Mouse (Mus musculus) kidney, adult 2 months (tissue): Measurements from ENCODE around the gene Msrb1. TPM values are rescaled to one million over a fixed set of nuclear protein-coding genes. Genes with fewer than 3 reads are reported as not detected.

Experiments
- DNase-seq: peaks from one replicate; pipeline ENCODE4 v3.0.0; 2021
- H3K27ac ChIP-seq: fragments of 200-500 bp; 2 replicates; pipeline ENCODE4 v1.5.1; 2012; ENCODE audit warnings: low read depth, low read length, control low read depth, inconsistent platforms; ENCODE audit not compliant: insufficient read depth
- H3K27me3 ChIP-seq: fragments of 200-500 bp; replicated peaks from 2 replicates; pipeline ENCODE4 v1.6.1; 2012; ENCODE audit warnings: mild to moderate bottlenecking, moderate library complexity, low read length, inconsistent platforms; ENCODE audit not compliant: control insufficient read depth, insufficient read depth
- H3K36me3 ChIP-seq: fragments of 200-500 bp; 2 replicates; pipeline ENCODE4 v1.6.1; 2012; ENCODE audit warnings: mild to moderate bottlenecking, moderate library complexity, low read length, inconsistent platforms; ENCODE audit not compliant: control insufficient read depth, insufficient read depth
- H3K4me1 ChIP-seq: fragments of 200-500 bp; 2 replicates; pipeline ENCODE4 v1.6.1; 2011; ENCODE audit warnings: low read length; ENCODE audit not compliant: control insufficient read depth, insufficient read depth
- H3K4me3 ChIP-seq: fragments of 200-500 bp; 2 replicates; pipeline ENCODE4 v1.5.1; 2011; ENCODE audit warnings: mild to moderate bottlenecking, low read depth, low read length, control low read depth; ENCODE audit not compliant: insufficient read depth
- CTCF ChIP-seq: fragments of 200-500 bp; conservative IDR thresholded peaks from 2 replicates; pipeline ENCODE4 v1.5.1; 2011; ENCODE audit warnings: low read depth, mild to moderate bottlenecking, control low read depth, low read length, moderate library complexity, mixed read lengths; ENCODE audit not compliant: insufficient read depth, insufficient read length
- POLR2A ChIP-seq: fragments of 200-500 bp; IDR thresholded peaks from one replicate; pipeline ENCODE4 v1.6.1; 2011; ENCODE audit warnings: low read depth, low read length, control low read depth
- WGBS: fragments of 180-500 bp; shearing (Covaris S2); methylation state at CpG from one replicate; pipeline ENCODE4 v1.1.7; 2018; 5-methylcytosine and 5-hydroxymethylcytosine counted together
- polyA plus RNA-seq: library from polyadenylated mRNA; depleted of rRNA; stranded (reverse); fragments of >200 nt; gene quantifications from 2 replicates; pipeline ENCODE4 v1.2.3, GENCODE M21; 2012; rRNA removed

Msrb1 gene
- polyA plus RNA-seq, 1 experiment = 209 TPM

GRCm38 (mm10) chr17:24769146-24769545 is 32.7 kb downstream of the Msrb1 start:
- TF ChIP-seq POLR2A (no peak), CTCF (no peak)
- Histone ChIP-seq H3K27ac (no peak overlapping the region), H3K4me3 (no peak overlapping the region), H3K27me3 (no peaks in the 10 kb centered on the region), H3K4me1 (peaks cover 12% of the 10 kb centered on the region; the same call in 1 of the 2 replicates), H3K36me3 (no peaks in the 10 kb centered on the region)
- DNase-seq = no peak
- 44% methylated on average over 3 of the region's 3 CpGs for WGBS

- no peaks in the 10 kb centered on the region; the same call in 1 of the 2 replicates for H3K4me1 ChIP-seq
- TF ChIP-seq CTCF (peak; percentile 16; the same call in 1 of the 2 replicates), POLR2A (no peak)
- WGBS = 84% methylated on average over 5 of the region's 5 CpGs
- no peak overlapping the region for H3K27ac ChIP-seq
- DNase-seq = no peak
- H3K4me3 ChIP-seq = no peak overlapping the region
- no peaks in the 10 kb centered on the region for H3K36me3 ChIP-seq
- no peaks in the 10 kb centered on the region for H3K27me3 ChIP-seq
Measured at GRCm38 (mm10) chr17:24773241-24773640, 36.8 kb downstream of the Msrb1 start.

- Histone ChIP-seq H3K27ac (no peak overlapping the region), H3K36me3 (no peaks in the 10 kb centered on the region), H3K27me3 (no peaks in the 10 kb centered on the region), H3K4me3 (no peak overlapping the region), H3K4me1 (no peaks in the 10 kb centered on the region; the same call in 1 of the 2 replicates)
- 83% methylated on average over 8 of the region's 8 CpGs for WGBS
- TF ChIP-seq CTCF (no peak), POLR2A (no peak)
- no peak for DNase-seq
Measured at GRCm38 (mm10) chr17:24775173-24775572, 38.7 kb downstream of the Msrb1 start.

GRCm38 (mm10) chr17:24777073-24777472 is 40.6 kb downstream of the Msrb1 start:
- no peak for TF ChIP-seq POLR2A
- TF ChIP-seq CTCF = no peak
- 68% methylated on average over 2 of the region's 2 CpGs for WGBS
- no peaks in the 10 kb centered on the region; the same call in 1 of the 2 replicates for H3K4me1 ChIP-seq
- H3K36me3 ChIP-seq = no peaks in the 10 kb centered on the region
- H3K27me3 ChIP-seq = no peaks in the 10 kb centered on the region
- H3K27ac ChIP-seq = no peak overlapping the region
- no peak for DNase-seq
- no peak overlapping the region for H3K4me3 ChIP-seq

- Histone ChIP-seq H3K4me1 (no peaks in the 10 kb centered on the region), H3K27ac (no peak overlapping the region), H3K4me3 (no peak overlapping the region), H3K27me3 (no peaks in the 10 kb centered on the region), H3K36me3 (no peaks in the 10 kb centered on the region)
- TF ChIP-seq POLR2A (no peak), CTCF (no peak)
- DNase-seq = no peak
- 89% methylated on average over 2 of the region's 2 CpGs for WGBS
Measured at GRCm38 (mm10) chr17:24780821-24781220, 44.4 kb downstream of the Msrb1 start.

- no peaks in the 10 kb centered on the region for H3K27me3 ChIP-seq
Measured at GRCm38 (mm10) chr17:24792190-24792589, 55.7 kb downstream of the Msrb1 start.

More at GRCm38 (mm10) chr17:24792190-24792589, 55.7 kb downstream of the Msrb1 start:
- no peak for TF ChIP-seq POLR2A
- no peak for TF ChIP-seq CTCF
- WGBS = 35% methylated on average over 8 of the region's 8 CpGs
- H3K27ac ChIP-seq = no peak overlapping the region
- H3K4me1 ChIP-seq = no peaks in the 10 kb centered on the region
- no peaks in the 10 kb centered on the region for H3K36me3 ChIP-seq
- H3K4me3 ChIP-seq = no peak overlapping the region
- no peak for DNase-seq

Other genes starting within 250 kb of the Msrb1 start
- gene Caskin1, start 248.0 kb upstream of the Msrb1 start, polyA plus RNA-seq = 0.52 and 0.80 TPM in 2 replicates
- 108 and 124 TPM in 2 replicates for gene Traf7, start 208.7 kb upstream of the Msrb1 start, polyA plus RNA-seq
- 0.56 and 0.58 TPM in 2 replicates for gene Rab26, start 202.4 kb upstream of the Msrb1 start, polyA plus RNA-seq
- 34.6 and 42.9 TPM in 2 replicates for gene Pkd1, start 186.8 kb upstream of the Msrb1 start, polyA plus RNA-seq
- gene Tsc2, start 104.0 kb upstream of the Msrb1 start, polyA plus RNA-seq = 152 and 174 TPM in 2 replicates
- gene Nthl1, start 104.0 kb upstream of the Msrb1 start, polyA plus RNA-seq = 13.6 and 15.8 TPM in 2 replicates
- 111 and 123 TPM in 2 replicates for gene Slc9a3r2, start 86.3 kb upstream of the Msrb1 start, polyA plus RNA-seq
- gene Npw, start 78.2 kb upstream of the Msrb1 start, polyA plus RNA-seq = not detected in 2 replicates
- gene Zfp598, start 67.0 kb upstream of the Msrb1 start, polyA plus RNA-seq = 44.3 and 57.6 TPM in 2 replicates
- 1.5 and 2.2 TPM in 2 replicates for gene Syngr3, start 46.7 kb upstream of the Msrb1 start, polyA plus RNA-seq
- gene Gfer, start 40.5 kb upstream of the Msrb1 start, polyA plus RNA-seq = 29.8 and 34.7 TPM in 2 replicates
- 5.6 and 7.1 TPM in 2 replicates for gene Noxo1, start 40.4 kb upstream of the Msrb1 start, polyA plus RNA-seq
- gene Tbl3, start 29.0 kb upstream of the Msrb1 start, polyA plus RNA-seq = 48.6 and 49.4 TPM in 2 replicates
- gene Rnf151, start 18.6 kb upstream of the Msrb1 start, polyA plus RNA-seq = 0.16 and 0.91 TPM in 2 replicates
- 2,444 and 2,611 TPM in 2 replicates for gene Rps2, start 18.5 kb upstream of the Msrb1 start, polyA plus RNA-seq
- gene Ndufb10, start 12.2 kb upstream of the Msrb1 start, polyA plus RNA-seq = 626 and 656 TPM in 2 replicates
- 0.38 and 4.7 TPM in 2 replicates for gene Rpl3l, start 8.8 kb upstream of the Msrb1 start, polyA plus RNA-seq
- 7.4 and 11.9 TPM in 2 replicates for gene Hs3st6, start 16.3 kb downstream of the Msrb1 start, polyA plus RNA-seq
- gene Meiob, start 67.6 kb downstream of the Msrb1 start, polyA plus RNA-seq = not detected in 2 replicates
- 636 and 727 TPM in 2 replicates for gene Hagh, start 103.5 kb downstream of the Msrb1 start, polyA plus RNA-seq
- gene Fahd1, start 113.7 kb downstream of the Msrb1 start, polyA plus RNA-seq = 103 and 123 TPM in 2 replicates
- gene Igfals, start 129.4 kb downstream of the Msrb1 start, polyA plus RNA-seq = 50.6 and 77.3 TPM in 2 replicates
- 37.2 and 38.4 TPM in 2 replicates for gene Nubp2, start 149.7 kb downstream of the Msrb1 start, polyA plus RNA-seq
- gene Spsb3, start 150.0 kb downstream of the Msrb1 start, polyA plus RNA-seq = 55.5 and 69.0 TPM in 2 replicates
- 32.2 and 40.7 TPM in 2 replicates for gene Eme2, start 158.4 kb downstream of the Msrb1 start, polyA plus RNA-seq
- gene Mrps34, start 158.5 kb downstream of the Msrb1 start, polyA plus RNA-seq = 162 and 199 TPM in 2 replicates
- gene Nme3, start 159.9 kb downstream of the Msrb1 start, polyA plus RNA-seq = 112 and 115 TPM in 2 replicates
- gene Mapk8ip3, start 200.3 kb downstream of the Msrb1 start, polyA plus RNA-seq = 58.1 and 69.1 TPM in 2 replicates
- 23.8 and 31.0 TPM in 2 replicates for gene Jpt2, start 224.0 kb downstream of the Msrb1 start, polyA plus RNA-seq